Mouse (Mus musculus) bone marrow, adult 2 months (tissue): ENCODE measurements at regions not wholly inside any gene's neighbourhood (a gene's known extent, or its start where the extent isn't known, plus 50 kb on each side); places are given as distances from the start of the nearest gene placed in this dataset.

Experiments
- H3K27ac ChIP-seq: fragments of 200-500 bp; 2 replicates; pipeline ENCODE4 v1.5.1; 2012; ENCODE audit warnings: low read depth, mild to moderate bottlenecking, control low read depth, inconsistent platforms, low read length; ENCODE audit not compliant: control insufficient read depth, poor library complexity, insufficient read depth
- H3K4me1 ChIP-seq: fragments of 200-500 bp; 2 replicates; pipeline ENCODE4 v1.6.1; 2011; ENCODE audit warnings: low read length; ENCODE audit not compliant: control insufficient read depth, insufficient read depth
- H3K4me3 ChIP-seq: fragments of 200-500 bp; replicated peaks from 2 replicates; pipeline ENCODE3; 2011; ENCODE audit warnings: mild to moderate bottlenecking, low read depth, low read length, control low read depth; ENCODE audit not compliant: control insufficient read depth
- CTCF ChIP-seq: fragments of 200-500 bp; IDR thresholded peaks from 2 replicates; pipeline ENCODE4 v1.5.1; 2011; ENCODE audit warnings: low read length, control low read depth; ENCODE audit not compliant: control insufficient read depth, insufficient read depth
- POLR2A ChIP-seq: fragments of 200-500 bp; IDR thresholded peaks from 2 replicates; pipeline ENCODE4 v1.6.1; 2011; ENCODE audit warnings: low read depth, mild to moderate bottlenecking, control low read depth, low read length, borderline replicate concordance; ENCODE audit not compliant: control insufficient read depth
- WGBS: fragments of 180-500 bp; shearing (Covaris S2); methylation state at CpG from one replicate; pipeline ENCODE4 v1.1.7; 2018; 5-methylcytosine and 5-hydroxymethylcytosine counted together

DNA sequence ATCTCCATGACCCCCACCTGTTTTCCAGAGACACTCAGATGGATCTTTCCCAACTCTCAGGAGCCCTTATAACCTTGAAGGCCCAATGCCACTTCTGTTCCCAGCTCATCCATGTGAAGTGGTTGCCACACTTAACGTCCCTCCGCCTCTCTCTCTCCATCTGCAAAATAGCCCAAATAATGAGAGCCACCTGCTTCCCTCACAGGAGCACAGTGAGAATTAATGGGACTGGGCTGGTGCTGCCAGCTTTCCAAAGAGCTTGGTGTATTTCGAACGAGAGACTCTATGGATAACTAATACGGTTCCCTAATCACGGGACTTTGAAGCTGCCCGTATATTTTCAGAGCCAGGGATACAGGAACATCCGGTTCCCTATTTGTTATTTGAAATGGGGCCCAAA, 159.8 kb upstream of the 1700066M21Rik start:
- no peak overlapping the region for H3K4me3 ChIP-seq
- TF ChIP-seq CTCF (no peak), POLR2A (no peak)
- H3K4me1 ChIP-seq: peaks cover 1% of the 10 kb centered on the region; the same call in 1 of the 2 replicates
- no peak overlapping the region for H3K27ac ChIP-seq
- 86% methylated on average over 8 of the region's 8 CpGs for WGBS

DNA sequence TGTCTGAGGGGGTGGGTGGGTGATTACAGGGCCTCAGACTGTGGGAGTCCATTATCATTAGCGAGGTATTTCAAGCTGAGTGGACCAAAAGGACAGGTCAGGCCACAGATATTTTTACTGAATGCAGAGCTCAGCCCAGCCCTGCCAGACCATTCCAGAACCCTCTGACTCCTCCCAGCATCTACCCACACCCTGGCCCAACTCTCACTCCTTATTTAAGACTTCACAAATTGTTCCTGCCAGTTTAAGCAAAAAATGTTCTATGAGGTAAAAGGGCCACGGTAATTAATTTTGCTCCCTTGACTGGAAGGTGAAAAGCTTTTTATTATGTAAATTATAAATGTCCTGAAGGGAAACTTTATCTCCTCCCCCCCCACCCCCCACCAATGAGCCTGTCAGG, 159.3 kb upstream of the 1700066M21Rik start:
- Histone ChIP-seq H3K4me3 (no peak overlapping the region), H3K4me1 (peaks cover 1% of the 10 kb centered on the region; the same call in 1 of the 2 replicates), H3K27ac (no peak overlapping the region)
- WGBS: 77% methylated on average over 2 of the region's 2 CpGs
- TF ChIP-seq CTCF (no peak), POLR2A (no peak)

- 81% methylated on average over 3 of the region's 3 CpGs for WGBS
- no peak for TF ChIP-seq CTCF
- no peak for TF ChIP-seq POLR2A
- no peak overlapping the region for H3K27ac ChIP-seq
- no peak overlapping the region for H3K4me3 ChIP-seq
- H3K4me1 ChIP-seq: peaks cover 1% of the 10 kb centered on the region; the same call in 1 of the 2 replicates
Observed at GRCm38 (mm10) chr1:57218616-57219015, 158.8 kb upstream of the 1700066M21Rik start.

- 77% methylated on average over 10 of the region's 10 CpGs for WGBS
- Histone ChIP-seq H3K4me1 (peaks cover 1% of the 10 kb centered on the region; the same call in 1 of the 2 replicates), H3K27ac (no peak overlapping the region), H3K4me3 (no peak overlapping the region)
- TF ChIP-seq CTCF: no peak
- no peak for TF ChIP-seq POLR2A
Observed at GRCm38 (mm10) chr1:57224425-57225104, 152.9 kb upstream of the 1700066M21Rik start.

DNA sequence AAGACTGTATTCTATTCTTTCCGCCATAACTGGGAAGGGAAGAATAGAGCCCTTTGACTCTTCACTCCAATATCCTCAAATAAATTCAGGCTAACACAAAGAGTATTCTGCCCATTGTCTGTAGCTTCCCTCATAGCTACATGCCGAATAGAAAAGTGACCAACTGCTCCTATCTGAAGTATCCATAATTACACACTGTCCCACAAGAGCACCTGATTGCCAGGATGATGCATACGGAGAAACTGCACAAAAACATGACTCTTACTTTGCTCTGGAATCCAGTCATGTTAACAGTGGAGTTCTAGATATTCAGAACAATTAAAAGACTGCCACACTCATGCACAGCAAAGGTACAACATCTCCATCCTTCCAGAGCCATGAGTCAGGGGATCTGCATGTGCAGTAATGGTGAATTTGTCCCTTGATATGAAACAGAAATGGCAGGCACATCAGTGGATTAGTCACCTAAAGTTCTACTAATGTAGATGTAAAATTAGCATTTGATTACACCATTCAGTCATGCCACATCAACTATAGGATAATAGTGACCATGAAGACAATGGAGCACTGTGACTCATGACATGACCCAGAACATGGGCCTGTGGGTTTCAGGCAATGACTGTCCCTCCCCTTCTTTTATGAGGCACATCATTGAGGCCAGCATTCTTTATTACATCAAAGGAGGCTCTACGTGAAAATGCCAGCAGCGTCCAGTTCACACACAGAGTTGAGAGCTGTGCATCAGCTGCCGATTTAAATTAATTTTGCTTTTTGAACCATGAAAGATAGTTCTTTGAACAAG, 133.6 kb upstream of the 1700066M21Rik start:
- H3K4me3 ChIP-seq: no peak overlapping the region
- no peaks in the 10 kb centered on the region for H3K4me1 ChIP-seq
- TF ChIP-seq POLR2A (no peak), CTCF (no peak)
- no peak overlapping the region for H3K27ac ChIP-seq
- 82% methylated on average over 6 of the region's 6 CpGs for WGBS

DNA sequence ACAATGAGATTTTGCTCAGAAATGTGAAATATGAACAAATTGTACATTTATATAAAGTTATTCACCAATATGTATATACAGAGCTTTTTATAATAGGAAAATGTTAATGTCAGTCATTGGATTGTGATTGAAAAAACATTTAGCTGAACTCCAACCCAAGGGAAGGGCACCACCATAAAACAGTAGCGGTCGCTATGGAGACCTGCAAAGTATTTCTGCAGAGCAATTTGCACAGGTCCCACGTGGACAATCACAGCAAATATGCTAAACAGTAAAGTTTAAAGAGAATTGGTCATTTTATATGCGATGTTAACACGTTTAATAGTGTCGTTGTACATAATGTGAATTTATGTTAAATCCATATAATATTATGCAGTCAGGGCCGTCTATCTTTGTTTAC, 117.8 kb upstream of the 1700066M21Rik start:
- Histone ChIP-seq H3K4me1 (no peaks in the 10 kb centered on the region), H3K4me3 (no peak overlapping the region), H3K27ac (no peak overlapping the region)
- TF ChIP-seq CTCF (no peak), POLR2A (no peak)
- 73% methylated on average over 7 of the region's 7 CpGs for WGBS

- H3K4me1 ChIP-seq: no peaks in the 10 kb centered on the region
- WGBS: 67% methylated on average over 12 of the region's 12 CpGs
- H3K4me3 ChIP-seq: no peak overlapping the region
- no peak overlapping the region for H3K27ac ChIP-seq
- TF ChIP-seq POLR2A: no peak
- no peak for TF ChIP-seq CTCF
Observed at GRCm38 (mm10) chr1:57265012-57265760, 112.2 kb upstream of the 1700066M21Rik start.

GRCm38 (mm10) chr1:57266695-57267094, 110.7 kb upstream of the 1700066M21Rik start:
- 47% methylated on average over 4 of the region's 4 CpGs for WGBS

More at GRCm38 (mm10) chr1:57266695-57267094, 110.7 kb upstream of the 1700066M21Rik start:
- TF ChIP-seq POLR2A: no peak
- no peak for TF ChIP-seq CTCF
- Histone ChIP-seq H3K4me1 (no peaks in the 10 kb centered on the region), H3K27ac (no peak overlapping the region), H3K4me3 (no peak overlapping the region)
